ENCODE assay signal across 14 mouse cellular contexts in genomic region chr8:125824688-125825087, GRCm38 (mm10).
A peak's percentile ranks its signal among the peaks of the same experiment; 100 is the strongest.
DNase-seq lines count a peak whose midpoint lies in the region; ATAC-seq and TF ChIP-seq lines count a peak whose summit lies in the region.
"Had no signal": no experiment of that assay in that cellular context is flagged by ENCODE, and none has a peak within 500 bp of the region (broad histone marks: within the 10 kb centered on the region; RNA-seq: fewer than 3 reads in every experiment).

No protein-coding gene starts in this region.

- intact Hi-C loops in left cerebral cortex, adult 2 months (cut with DNase I): no loop called here

- H3K4me2 ChIP-seq in forebrain, embryonic 15.5 days (replicated peaks): no peak overlapping the region
- no peak overlapping the region for H3K4me2 ChIP-seq in forebrain, embryonic 12.5 days
- H3K4me2 ChIP-seq in CH12.LX (ENCODE audit: insufficient read depth, low read depth, poor library complexity, severe bottlenecking): no peak overlapping the region
- H3K4me2 ChIP-seq: limb, embryonic 15.5 days; neural tube, embryonic 12.5 days had no signal

- no peaks in the 10 kb centered on the region for H3K9me3 ChIP-seq in forebrain, embryonic 15.5 days
- H3K9me3 ChIP-seq in forebrain, embryonic 12.5 days: no peaks in the 10 kb centered on the region
- H3K9me3 ChIP-seq in CH12.LX (replicated peaks; ENCODE audit: low read length): peaks cover 3% of the 10 kb centered on the region
- H3K9me3 ChIP-seq: limb, embryonic 15.5 days; neural tube, embryonic 12.5 days had no signal

- in situ Hi-C loops in CH12.LX (cut with MboI; ENCODE audit: low pct_ligation_motif_present, low pct_unique_long_range_greater_than_20kb, low sequenced_read_pairs): no loop called here

- dilution Hi-C loops in CH12.LX (cut with MboI; ENCODE audit: extremely low pct_ligation_motif_present, extremely low pct_unique_long_range_greater_than_20kb, low sequenced_read_pairs): no loop called here

- DNase-seq in left cerebral cortex, adult 2 months (ENCODE audit: extremely low spot score in 1 of 2, low spot score in 2 of 2): no peak
- no peak for DNase-seq in left cerebral cortex, adult 9 months (ENCODE audit: low spot score in 2 of 2)
- DNase-seq in CH12.LX (ENCODE audit: extremely low read depth): no peak
- peak; percentile 71 for DNase-seq in embryo, embryonic 10.5 days (ENCODE audit: low spot score)
- no peak for DNase-seq in urinary bladder, postnatal 36 days (ENCODE audit: low spot score in 2 of 2)
- no peak for DNase-seq in adrenal gland, postnatal 14 days
- DNase-seq: gastrocnemius, postnatal 36 days; heart, postnatal 10 days had no signal

- no peak for ATAC-seq in forebrain, embryonic 15.5 days (replicated peaks)
- no peak for ATAC-seq in forebrain, embryonic 12.5 days (ENCODE audit: low FRiP score)
- ATAC-seq: intestine, embryonic 16.5 days had no signal

- H3K79me2 ChIP-seq in CH12.LX (replicated peaks; ENCODE audit: control insufficient read depth, extremely low read depth, insufficient read depth, poor library complexity, severe bottlenecking): no peaks in the 10 kb centered on the region

- TF ChIP-seq CTCF in left cerebral cortex, adult 2 months (IDR thresholded peaks at IDR 0.05): peak; percentile 57
- peak in 1 of 2 experiments; percentile 62; a peak in 2 of 4 replicates for TF ChIP-seq CTCF in CH12.LX (conservative IDR thresholded peaks at IDR 0.05 in 1 of 2, IDR thresholded peaks at IDR 0.05 in 1 of 2; ENCODE audit: low read depth in 2 of 2, low read length in 2 of 2)

- H3K27me3 ChIP-seq in forebrain, embryonic 15.5 days: no peaks in the 10 kb centered on the region
- no peaks in the 10 kb centered on the region for H3K27me3 ChIP-seq in forebrain, embryonic 12.5 days
- H3K27me3 ChIP-seq in CH12.LX (replicated peaks): peaks cover 38% of the 10 kb centered on the region
- H3K27me3 ChIP-seq: limb, embryonic 15.5 days; neural tube, embryonic 12.5 days had no signal

- peaks cover 2% of the 10 kb centered on the region; the same call in 1 of the 2 replicates for H3K36me3 ChIP-seq in forebrain, embryonic 15.5 days
- no peaks in the 10 kb centered on the region for H3K36me3 ChIP-seq in forebrain, embryonic 12.5 days (replicated peaks)
- no peaks in the 10 kb centered on the region for H3K36me3 ChIP-seq in CH12.LX (replicated peaks in 1 of 2; ENCODE audit: control insufficient read depth in 1 of 2, insufficient read depth in 1 of 2, low read length in 1 of 2)
- H3K36me3 ChIP-seq: limb, embryonic 15.5 days; neural tube, embryonic 12.5 days had no signal

- TF ChIP-seq EP300 in CH12.LX (IDR thresholded peaks at IDR 0.05; ENCODE audit: low read length): no peak

- TF ChIP-seq RAD21 in CH12.LX (IDR thresholded peaks at IDR 0.05; ENCODE audit: low read depth, low read length): peak; percentile 40

- 43% methylated on average over 2 of the region's 2 CpGs for WGBS in forebrain, embryonic 15.5 days
- 33% methylated on average over 2 of the region's 2 CpGs for WGBS in forebrain, embryonic 12.5 days

- TF ChIP-seq POLR2A in CH12.LX (IDR thresholded peaks at IDR 0.05; ENCODE audit: low read depth, low read length): no peak

- peaks cover 19% of the 10 kb centered on the region for H3K4me1 ChIP-seq in forebrain, embryonic 15.5 days
- H3K4me1 ChIP-seq in forebrain, embryonic 12.5 days: no peaks in the 10 kb centered on the region
- 0 out of 4 replicates have a peak, but pooled peaks cover 0 to 6% of the 10 kb centered on the region in 2 experiments for H3K4me1 ChIP-seq in CH12.LX (ENCODE audit: control insufficient read depth in 1 of 2, insufficient read depth in 2 of 2)
- H3K4me1 ChIP-seq: neural tube, embryonic 12.5 days had no signal

- H3K4me3 ChIP-seq in forebrain, embryonic 15.5 days: no peak overlapping the region
- H3K4me3 ChIP-seq in forebrain, embryonic 12.5 days (replicated peaks): no peak overlapping the region
- H3K4me3 ChIP-seq in left cerebral cortex, adult 2 months: no peak overlapping the region
- no peak overlapping the region for H3K4me3 ChIP-seq in CH12.LX (replicated peaks in 1 of 3; ENCODE audit: low read depth in 2 of 3, low read length in 2 of 3, poor library complexity in 1 of 3)
- H3K4me3 ChIP-seq: erythroblast, embryonic 14.5 days; limb, embryonic 15.5 days; neural tube, embryonic 12.5 days had no signal

- H3K9ac ChIP-seq in forebrain, embryonic 15.5 days (replicated peaks): no peak overlapping the region
- no peak overlapping the region for H3K9ac ChIP-seq in forebrain, embryonic 12.5 days
- no peak overlapping the region for H3K9ac ChIP-seq in CH12.LX (ENCODE audit: insufficient read depth, low read depth)
- H3K9ac ChIP-seq: limb, embryonic 15.5 days; neural tube, embryonic 12.5 days had no signal

- 0 out of 2 replicates have a peak overlapping the region, but pooled peaks have one; percentile 37 for H3K27ac ChIP-seq in forebrain, embryonic 15.5 days (replicated peaks)
- no peak overlapping the region for H3K27ac ChIP-seq in forebrain, embryonic 12.5 days
- 0 out of 2 replicates have a peak overlapping the region, but pooled peaks have one; percentile 8 for H3K27ac ChIP-seq in left cerebral cortex, adult 2 months
- H3K27ac ChIP-seq in CH12.LX (ENCODE audit: insufficient read depth, low read depth): no peak overlapping the region
- H3K27ac ChIP-seq: limb, embryonic 15.5 days; neural tube, embryonic 12.5 days had no signal

TF ChIP-seq in CH12.LX, 34 proteins besides CTCF, POLR2A, EP300 and RAD21:
- TF ChIP-seq SMC3 (IDR thresholded peaks at IDR 0.05; ENCODE audit: low read depth, low read length): peak; percentile 23; the same call in 1 of the 2 replicates
- no peak for TF ChIP-seq CHD1 (IDR thresholded peaks at IDR 0.05; ENCODE audit: low read depth, low read length)
TF ChIP-seq in CH12.LX: peak in this region for 1.

Comparison
In these comparisons a context has a peak if more than half of its experiments do, and no peak if none do; other contexts are left out.
1. H3K27ac ChIP-seq: peak in forebrain, embryonic 15.5 days (single experiment) and left cerebral cortex, adult 2 months (single experiment); none in forebrain, embryonic 12.5 days (single experiment) and CH12.LX (single experiment).